Mouse (Mus musculus) urinary bladder, postnatal 0 days (tissue): ENCODE results near the gene Bicral. TPM values are rescaled to one million over a fixed set of nuclear protein-coding genes. Genes with fewer than 3 reads are reported as not detected.

Experiments
- polyA plus RNA-seq: library from polyadenylated mRNA; unstranded; fragments of >200 nt; fragmentation: Nextera tagmentation; extraction: Ambion mirVana; gene quantifications from 2 replicates; pipeline ENCODE4 v1.2.1, GENCODE M21; 2015

Gene Bicral
- polyA plus RNA-seq = 2.4 TPM in 2 replicates

DNA sequence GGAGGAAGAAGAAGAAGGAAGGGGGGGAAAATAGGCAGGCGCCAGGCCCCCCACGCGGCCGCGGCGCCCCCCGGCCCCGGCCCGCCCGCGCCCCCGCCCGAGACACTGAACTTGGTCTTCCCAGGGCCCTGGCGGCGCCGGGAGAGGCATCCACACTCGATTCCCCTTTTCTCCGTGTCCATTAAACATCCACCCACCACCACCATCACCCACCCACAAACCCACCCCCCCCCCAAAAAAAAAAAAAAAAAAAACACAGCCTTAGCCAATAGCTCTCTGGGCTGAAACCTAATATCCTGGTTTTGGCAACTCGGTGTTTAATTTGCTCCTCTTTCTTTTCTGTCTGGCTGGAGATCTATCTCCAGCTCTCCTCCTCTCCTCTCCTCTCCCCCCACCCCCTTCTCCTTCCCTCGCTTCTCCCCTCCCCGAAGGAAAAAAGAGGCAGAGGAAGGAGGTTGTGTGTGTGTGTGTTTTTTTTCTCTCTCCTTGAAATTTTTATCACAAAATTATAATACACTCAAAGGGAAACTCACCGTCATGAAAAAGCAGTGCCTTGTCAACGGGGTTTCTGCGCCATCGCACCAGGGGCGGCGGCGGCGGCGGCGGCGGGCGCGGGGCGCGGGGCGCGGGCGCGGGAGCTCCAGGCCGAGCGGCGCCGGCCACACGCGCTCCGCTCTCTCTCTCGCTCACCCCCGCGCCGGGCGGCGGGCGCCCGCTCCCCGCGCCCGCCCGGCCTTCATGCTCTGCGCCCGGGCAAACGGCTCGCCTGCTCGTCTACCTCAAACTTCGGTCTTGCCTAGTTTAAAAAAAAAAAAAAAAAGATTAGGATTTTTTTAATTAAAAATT lies at the start of gene Bicral:
Bicral (minus strand) TSS at position 580 of the 846 bp plus-strand sequence.

GRCm38 (mm10) chr17:46890116-46890815 lies 32.0 kb upstream of the Bicral start, which contains the start of gene Tbcc:
Tbcc (plus strand) TSS chr17:46890684.

GRCm38 (mm10) chr17:46782341-46783221 lies 75.7 kb downstream of the Bicral start, which contains the start of gene Rpl7l1:
Rpl7l1 (minus strand) TSS chr17:46782672.

GRCm38 (mm10) chr17:46772404-46773277 lies 85.6 kb downstream of the Bicral start, which contains the start of gene 2310039H08Rik:
2310039H08Rik (plus strand) TSS chr17:46772635.

GRCm38 (mm10) chr17:46763544-46763943 lies 94.7 kb downstream of the Bicral start, which contains the start of gene Ptcra:
Ptcra (minus strand) TSS chr17:46763712.

DNA sequence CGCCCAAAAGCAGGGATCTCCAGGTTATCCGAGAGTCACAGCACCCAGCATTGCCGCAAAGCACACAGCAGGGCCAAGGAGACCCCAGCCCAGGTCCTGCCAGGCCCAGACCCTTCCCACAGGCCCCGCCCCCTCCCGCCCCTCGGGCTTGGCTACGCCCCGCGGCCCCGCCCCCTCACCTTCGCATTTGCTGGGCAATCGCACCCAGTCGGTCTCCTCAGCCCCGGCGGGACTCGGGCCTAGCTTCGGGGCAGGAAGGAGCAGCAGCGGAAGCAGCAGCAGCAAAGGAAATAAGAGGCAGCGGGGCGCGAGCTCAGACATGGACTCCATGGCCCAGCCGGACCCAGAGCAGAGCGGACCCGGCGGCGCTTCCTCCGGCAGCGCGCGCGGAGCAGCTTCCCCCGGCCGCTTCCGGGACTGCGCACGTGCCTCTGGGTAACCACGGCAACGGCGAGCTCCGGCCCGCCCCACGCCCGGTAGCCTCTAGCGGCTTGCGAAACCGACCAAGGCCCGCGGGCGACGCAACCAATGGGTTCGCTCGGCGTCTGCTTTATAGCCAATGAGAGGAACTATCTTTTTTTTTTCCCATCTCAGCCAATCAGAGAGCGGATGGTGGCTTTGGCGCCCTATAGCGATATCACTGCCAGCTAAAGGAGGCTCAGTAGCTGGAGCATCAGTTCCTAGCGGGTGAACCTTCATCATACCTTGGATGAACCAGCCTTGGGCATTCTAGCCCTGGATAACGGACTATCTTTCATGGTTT lies 106.3 kb downstream of the Bicral start, which contains the start of gene Cnpy3:
Cnpy3 (minus strand) TSS at position 421 of the 763 bp plus-strand sequence.

Other genes with a start within 250 kb of the Bicral start
- 26.9 and 28.3 TPM in 2 replicates for gene Ptk7, start 229.0 kb downstream of the Bicral start, polyA plus RNA-seq
- 14.2 and 15.2 TPM in 2 replicates for gene Klc4, start 212.5 kb downstream of the Bicral start, polyA plus RNA-seq
- 76.6 and 80.1 TPM in 2 replicates for gene Mrpl2, start 212.3 kb downstream of the Bicral start, polyA plus RNA-seq
- 17.8 and 18.7 TPM in 2 replicates for gene Cul7, start 208.1 kb downstream of the Bicral start, polyA plus RNA-seq
- 39.3 and 42.2 TPM in 2 replicates for gene Rrp36, start 184.1 kb downstream of the Bicral start, polyA plus RNA-seq
- 99.7 and 109 TPM in 2 replicates for gene Mea1, start 179.7 kb downstream of the Bicral start, polyA plus RNA-seq
- 70.2 and 74.5 TPM in 2 replicates for gene Klhdc3, start 177.6 kb downstream of the Bicral start, polyA plus RNA-seq
- gene Ppp2r5d, start 153.4 kb downstream of the Bicral start, polyA plus RNA-seq = 27.8 and 31.4 TPM in 2 replicates
- gene Pex6, start 147.0 kb downstream of the Bicral start, polyA plus RNA-seq = 8.9 and 11.1 TPM in 2 replicates
- gene Gnmt, start 129.3 kb downstream of the Bicral start, polyA plus RNA-seq = 2.0 and 2.2 TPM in 2 replicates
- gene Cnpy3, start 106.3 kb downstream of the Bicral start, polyA plus RNA-seq = 37.6 and 38.0 TPM in 2 replicates
- gene Ptcra, start 94.8 kb downstream of the Bicral start, polyA plus RNA-seq = 0.13 TPM in 1 of 2 replicates, not detected in the other
- 90.4 and 99.9 TPM in 2 replicates for gene 2310039H08Rik, start 85.8 kb downstream of the Bicral start, polyA plus RNA-seq
- gene Rpl7l1, start 75.8 kb downstream of the Bicral start, polyA plus RNA-seq = 74.4 and 94.0 TPM in 2 replicates
- 39.1 and 43.0 TPM in 2 replicates for gene Tbcc, start 32.2 kb upstream of the Bicral start, polyA plus RNA-seq
- gene Prph2, start 52.0 kb upstream of the Bicral start, polyA plus RNA-seq = not detected in 2 replicates
- gene Ubr2, start 152.1 kb upstream of the Bicral start, polyA plus RNA-seq = 8.1 and 9.1 TPM in 2 replicates